Mouse (Mus musculus) brain, adult 2 months (tissue): ENCODE results near the gene Tmem259.
A peak's percentile ranks its signal among the peaks of the same experiment; 100 is the strongest.

ENCODE experiments used
- DNase-seq: peaks from one replicate; pipeline ENCODE4 v3.0.0; 2011; ENCODE audit warnings: low read depth, low spot score

The Tmem259 gene

GRCm38 (mm10) chr10:79987771-79988505 lies 3.8 kb upstream of the Tmem259 start:
- DNase-seq = no peak

GRCm38 (mm10) chr10:79986963-79987362 lies 2.8 kb upstream of the Tmem259 start:
- DNase-seq = peak; percentile 90

- DNase-seq = peak; percentile 27
Observed at GRCm38 (mm10) chr10:79986232-79986878, 2.2 kb upstream of the Tmem259 start.

- DNase-seq = peak; percentile 92
Observed at GRCm38 (mm10) chr10:79985334-79986231, 1.5 kb upstream of the Tmem259 start.

GRCm38 (mm10) chr10:79984871-79985270 lies 741 bp upstream of the Tmem259 start:
- DNase-seq = peak; percentile 100

- peak; percentile 71 for DNase-seq
Observed at GRCm38 (mm10) chr10:79983670-79984069, 460 bp downstream of the Tmem259 start.

GRCm38 (mm10) chr10:79983205-79983604 lies 925 bp downstream of the Tmem259 start:
- DNase-seq = no peak

GRCm38 (mm10) chr10:79979401-79980155 lies 4.6 kb downstream of the Tmem259 start:
- no peak for DNase-seq

GRCm38 (mm10) chr10:79978061-79978460 lies 6.1 kb downstream of the Tmem259 start:
- no peak for DNase-seq

- DNase-seq = no peak
Observed at GRCm38 (mm10) chr10:79977324-79977723, 6.8 kb downstream of the Tmem259 start.

GRCm38 (mm10) chr10:79976722-79977107 lies 7.4 kb downstream of the Tmem259 start:
- DNase-seq = no peak

- no peak for DNase-seq
Observed at GRCm38 (mm10) chr10:79976071-79976721, 7.9 kb downstream of the Tmem259 start.

GRCm38 (mm10) chr10:79974668-79975067 lies 9.5 kb downstream of the Tmem259 start:
- DNase-seq = no peak

- no peak for DNase-seq
Observed at GRCm38 (mm10) chr10:79974087-79974486, 10.0 kb downstream of the Tmem259 start.

GRCm38 (mm10) chr10:79972831-79973230 lies 11.3 kb downstream of the Tmem259 start:
- no peak for DNase-seq

GRCm38 (mm10) chr10:79971183-79971497 lies 13.0 kb downstream of the Tmem259 start:
- DNase-seq = no peak

- no peak for DNase-seq
Observed at GRCm38 (mm10) chr10:79970415-79971182, 13.5 kb downstream of the Tmem259 start, which contains the start of gene Grin3b. Gene Grin3b (plus strand): TSS chr10:79970715.

- peak; percentile 58 for DNase-seq
Observed at GRCm38 (mm10) chr10:79969124-79969568, 15.0 kb downstream of the Tmem259 start.

GRCm38 (mm10) chr10:79968181-79968580 lies 15.9 kb downstream of the Tmem259 start:
- DNase-seq = no peak

GRCm38 (mm10) chr10:79966886-79967400 lies 17.2 kb downstream of the Tmem259 start:
- peak; percentile 72 for DNase-seq
